Mouse (Mus musculus) effector memory CD4-positive, alpha-beta T cell, adult 7 months (primary cell): ENCODE measurements around the gene Gm2381. TPM values are rescaled to one million over a fixed set of nuclear protein-coding genes. Genes with fewer than 3 reads are reported as not detected.

Source experiments
- polyA plus RNA-seq: library from polyadenylated mRNA; unstranded; fragments of 100-300 nt; shearing (Covaris generic); gene quantifications from one replicate; pipeline ENCODE4 v1.2.1, GENCODE M21; 2017

Gm2381 gene
- polyA plus RNA-seq = 0.18 TPM

DNA sequence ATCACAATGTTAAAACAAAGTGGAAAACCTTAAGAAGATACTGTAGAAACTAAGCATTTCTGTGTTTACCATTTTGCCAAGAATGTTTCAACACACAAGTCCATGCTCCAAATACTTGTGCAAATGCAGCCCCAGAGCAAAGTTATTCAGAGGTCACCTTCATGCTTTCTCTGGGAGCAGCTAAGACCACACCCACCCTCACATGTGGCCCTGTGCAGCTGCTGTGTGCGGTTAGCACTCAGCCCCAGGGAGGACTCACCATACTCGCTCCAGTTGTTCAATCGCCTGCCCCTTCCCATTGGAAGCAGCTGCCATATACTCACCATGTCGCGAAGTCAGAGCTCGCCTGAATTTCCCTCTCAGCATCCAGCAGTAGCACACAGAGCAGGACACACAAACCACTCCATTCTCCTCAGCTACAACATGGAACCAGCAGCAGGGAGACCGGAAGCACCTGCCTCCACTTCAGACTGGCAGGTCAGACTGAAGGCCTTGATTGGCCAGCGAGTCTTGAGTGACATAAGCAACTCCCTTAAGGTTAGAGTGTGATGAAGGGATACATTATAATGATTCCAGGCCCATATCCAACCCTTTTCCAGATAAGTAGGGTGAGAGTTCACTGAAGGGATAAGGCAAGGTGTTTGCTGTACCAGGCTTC is at the start of gene Gm2381:
Gene Gm2381, minus strand, starts transcription at position 434 of the 658 bp plus-strand sequence.

DNA sequence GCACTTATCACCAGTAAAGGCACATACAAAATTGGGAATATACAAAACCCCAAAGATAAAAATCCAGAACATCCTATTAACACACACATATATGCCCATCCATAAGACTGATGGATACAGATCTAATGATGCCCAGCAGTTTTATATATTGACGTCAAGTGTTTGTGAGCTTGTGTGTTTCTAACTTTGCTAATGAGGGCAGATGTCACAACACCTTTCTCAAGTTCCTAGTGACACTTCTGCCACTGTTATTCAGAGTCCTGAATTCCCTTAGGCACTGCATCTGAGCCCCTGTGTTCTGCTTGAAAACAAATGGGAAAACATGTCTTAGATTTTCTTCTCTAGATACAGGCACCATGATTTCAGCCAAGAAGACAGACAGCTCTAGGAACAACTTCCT is 73.6 kb downstream of the Gm2381 start, which contains the start of gene Vmn2r62:
Gene Vmn2r62, minus strand, starts transcription at position 101 of the 400 bp plus-strand sequence.

Other genes with a start within 250 kb of the Gm2381 start
- gene Zfp976, start 224.6 kb downstream of the Gm2381 start, polyA plus RNA-seq = 0.93 TPM
- 0.90 TPM for gene Zfp975, start 174.5 kb downstream of the Gm2381 start, polyA plus RNA-seq
- not detected for gene Gm17067, start 140.2 kb downstream of the Gm2381 start, polyA plus RNA-seq
- not detected for gene Vmn2r62, start 73.7 kb downstream of the Gm2381 start, polyA plus RNA-seq
- gene Vmn2r63, start 66.6 kb upstream of the Gm2381 start, polyA plus RNA-seq = 0.06 TPM
- not detected for gene Gm9268, start 151.5 kb upstream of the Gm2381 start, polyA plus RNA-seq
- gene Zfp936, start 247.0 kb upstream of the Gm2381 start, polyA plus RNA-seq = 0.73 TPM